Mouse (Mus musculus): ENCODE data around the gene Numb. TPM values are rescaled to one million over a fixed set of nuclear protein-coding genes. Genes with fewer than 3 reads are reported as not detected.
A peak's percentile ranks its signal among the peaks of the same experiment; 100 is the strongest.

Gene Numb
- polyA plus RNA-seq, 1 experiment from 2014 or later = 30.1 TPM

DNA sequence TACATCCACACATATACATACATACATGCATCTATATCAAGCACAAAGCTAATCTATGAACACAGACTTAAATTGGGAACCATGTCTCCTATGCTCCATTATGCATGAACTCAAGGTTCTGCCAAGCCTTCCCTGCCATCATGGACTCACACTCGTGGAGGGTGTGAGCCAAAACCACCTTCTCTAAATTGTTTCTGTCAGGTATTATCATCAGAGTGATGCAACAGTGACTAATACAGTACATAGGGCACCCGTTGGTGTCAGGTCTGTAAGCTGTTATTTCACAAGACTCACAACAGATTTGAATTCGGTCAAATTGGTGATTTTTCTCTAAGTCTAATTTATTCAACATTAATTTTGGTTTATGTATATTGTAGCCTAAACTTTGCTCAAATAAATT lies 67.5 kb downstream of the Numb start:
- no peaks in the 10 kb centered on the region for H3K36me3 ChIP-seq (ENCODE audit: control insufficient read depth, insufficient read depth, low read length)
- H3K27ac ChIP-seq (ENCODE audit: low read depth) = no peak overlapping the region
- no peak overlapping the region for H3K4me3 ChIP-seq (ENCODE audit: low read depth, low read length)
- no peak for ATAC-seq (replicated peaks; ENCODE audit: low FRiP score, low TSS enrichment, low read depth)
- H3K4me1 ChIP-seq (replicated peaks; ENCODE audit: control insufficient read depth, insufficient read depth, low read length) = no peaks in the 10 kb centered on the region
- H3K27me3 ChIP-seq (replicated peaks; ENCODE audit: control insufficient read depth, insufficient read depth, low read length) = no peaks in the 10 kb centered on the region
- 87% methylated on average over 3 of the region's 3 CpGs for WGBS
- H3K9ac ChIP-seq (ENCODE audit: low read length) = no peak overlapping the region
- no peak overlapping the region for H3K4me2 ChIP-seq (ENCODE audit: low read length)
- no peaks in the 10 kb centered on the region for H3K9me3 ChIP-seq (ENCODE audit: control insufficient read depth, low read length)
- no peak for DNase-seq (ENCODE audit: low spot score)

DNA sequence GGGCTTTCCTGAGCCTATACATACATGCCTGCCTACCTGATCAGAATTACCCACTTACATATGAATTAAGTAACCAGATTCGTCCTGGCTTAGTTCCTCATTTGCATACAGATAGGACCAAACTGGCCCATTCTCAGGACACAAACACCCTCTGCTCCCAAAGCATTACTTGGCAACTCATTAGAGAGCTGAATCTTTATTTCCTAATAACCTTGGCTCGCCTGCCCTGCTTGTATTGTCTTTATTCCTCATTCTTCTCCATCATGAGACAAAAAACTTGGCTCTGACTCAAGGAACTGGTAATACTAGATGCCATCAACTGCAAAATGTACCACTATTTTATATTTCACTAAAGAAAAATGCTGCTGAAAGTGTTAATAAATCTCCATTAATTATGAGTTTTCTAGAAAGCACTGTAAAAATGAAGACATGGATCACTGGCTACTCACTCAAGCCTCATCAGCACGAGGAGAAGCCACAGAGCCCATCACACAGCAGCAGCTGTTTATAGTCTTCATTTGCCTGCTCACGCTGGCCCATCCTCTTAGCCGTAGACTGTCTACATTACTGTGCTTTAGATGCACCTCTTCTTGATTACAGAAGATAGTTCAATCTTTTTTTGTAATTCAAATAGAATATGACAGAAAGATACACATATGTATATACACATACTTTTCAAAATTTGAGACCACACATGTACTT lies 69.1 kb downstream of the Numb start:
- 79% methylated on average over 5 of the region's 5 CpGs for WGBS
- H3K9ac ChIP-seq (ENCODE audit: low read length) = no peak overlapping the region
- H3K4me2 ChIP-seq (ENCODE audit: low read length) = no peak overlapping the region
- no peak for ATAC-seq (replicated peaks; ENCODE audit: low FRiP score, low TSS enrichment, low read depth)
- DNase-seq (ENCODE audit: low spot score) = no peak
- H3K27me3 ChIP-seq (replicated peaks; ENCODE audit: control insufficient read depth, insufficient read depth, low read length) = no peaks in the 10 kb centered on the region
- no peaks in the 10 kb centered on the region for H3K4me1 ChIP-seq (replicated peaks; ENCODE audit: control insufficient read depth, insufficient read depth, low read length)
- no peaks in the 10 kb centered on the region for H3K9me3 ChIP-seq (ENCODE audit: control insufficient read depth, low read length)
- no peaks in the 10 kb centered on the region for H3K36me3 ChIP-seq (ENCODE audit: control insufficient read depth, insufficient read depth, low read length)
- no peak overlapping the region for H3K27ac ChIP-seq (ENCODE audit: low read depth)
- no peak overlapping the region for H3K4me3 ChIP-seq (ENCODE audit: low read depth, low read length)

DNA sequence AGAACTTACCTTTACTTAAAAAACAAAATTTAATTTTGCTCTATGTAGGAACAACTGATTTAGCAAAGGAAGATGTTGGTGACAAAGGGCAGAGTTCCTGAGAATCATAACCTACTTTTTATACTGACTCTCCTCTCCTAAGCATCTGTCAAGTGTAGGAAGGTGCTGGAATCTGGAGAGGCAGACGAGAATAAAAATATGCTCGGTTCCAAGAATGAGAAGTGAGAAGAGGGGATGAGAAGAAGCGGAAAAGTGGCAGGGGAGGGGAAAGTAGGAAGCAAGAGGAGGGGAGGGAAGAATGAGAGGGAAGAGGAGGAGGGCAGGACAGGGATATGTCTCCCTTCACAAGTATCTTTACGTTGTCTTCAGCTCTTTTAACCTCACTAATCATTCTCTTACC lies 71.4 kb downstream of the Numb start:
- H3K27ac ChIP-seq (ENCODE audit: low read depth) = no peak overlapping the region
- no peak overlapping the region for H3K4me2 ChIP-seq (ENCODE audit: low read length)
- H3K36me3 ChIP-seq (ENCODE audit: control insufficient read depth, insufficient read depth, low read length) = no peaks in the 10 kb centered on the region
- H3K4me3 ChIP-seq (ENCODE audit: low read depth, low read length) = no peak overlapping the region
- no peaks in the 10 kb centered on the region for H3K4me1 ChIP-seq (replicated peaks; ENCODE audit: control insufficient read depth, insufficient read depth, low read length)
- H3K9me3 ChIP-seq (ENCODE audit: control insufficient read depth, low read length) = no peaks in the 10 kb centered on the region
- H3K27me3 ChIP-seq (replicated peaks; ENCODE audit: control insufficient read depth, insufficient read depth, low read length) = no peaks in the 10 kb centered on the region
- H3K9ac ChIP-seq (ENCODE audit: low read length) = no peak overlapping the region
- 80% methylated on average over 4 of the region's 4 CpGs for WGBS
- ATAC-seq (replicated peaks; ENCODE audit: low FRiP score, low TSS enrichment, low read depth) = no peak
- no peak for DNase-seq (ENCODE audit: low spot score)

DNA sequence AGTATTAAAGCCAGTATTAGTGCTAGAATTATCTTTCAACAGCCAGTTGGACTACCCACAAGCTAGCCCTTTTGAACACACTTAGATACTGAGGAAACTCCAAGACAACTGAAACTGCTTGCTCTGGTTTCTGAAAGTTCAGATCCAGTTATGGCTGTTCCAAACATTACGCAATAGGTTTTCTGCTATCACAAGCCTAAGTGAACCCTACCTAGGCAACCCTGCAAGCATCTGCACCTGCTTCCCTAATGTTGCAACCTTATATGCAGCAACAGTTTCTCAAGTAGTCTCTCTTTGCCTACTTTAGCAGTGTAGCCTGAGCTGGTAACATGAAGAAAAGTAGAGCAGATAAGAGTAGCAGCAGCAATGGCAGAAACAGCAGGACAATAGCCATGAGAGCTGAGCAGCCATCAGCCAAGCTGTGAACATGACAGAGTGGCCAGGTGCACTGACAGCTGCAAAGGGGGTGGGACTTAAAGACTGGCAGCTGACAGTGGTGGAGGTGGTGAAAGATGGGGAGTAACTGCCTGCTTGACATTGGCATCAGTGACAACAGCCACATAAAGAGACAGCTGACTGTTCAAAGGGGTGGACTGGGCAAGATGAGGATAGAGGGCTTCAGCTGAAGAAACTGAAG lies 73.0 kb downstream of the Numb start:
- 97% methylated on average over 1 of the region's 1 CpGs for WGBS
- ATAC-seq (replicated peaks; ENCODE audit: low FRiP score, low TSS enrichment, low read depth) (no peak), DNase-seq (ENCODE audit: low spot score) (no peak)
- Histone ChIP-seq H3K4me1 (replicated peaks; ENCODE audit: control insufficient read depth, insufficient read depth, low read length) (no peaks in the 10 kb centered on the region), H3K9ac (ENCODE audit: low read length) (no peak overlapping the region), H3K4me2 (ENCODE audit: low read length) (no peak overlapping the region), H3K4me3 (ENCODE audit: low read depth, low read length) (no peak overlapping the region), H3K27me3 (replicated peaks; ENCODE audit: control insufficient read depth, insufficient read depth, low read length) (no peaks in the 10 kb centered on the region), H3K27ac (ENCODE audit: low read depth) (no peak overlapping the region), H3K36me3 (ENCODE audit: control insufficient read depth, insufficient read depth, low read length) (no peaks in the 10 kb centered on the region), H3K9me3 (ENCODE audit: control insufficient read depth, low read length) (no peaks in the 10 kb centered on the region)

DNA sequence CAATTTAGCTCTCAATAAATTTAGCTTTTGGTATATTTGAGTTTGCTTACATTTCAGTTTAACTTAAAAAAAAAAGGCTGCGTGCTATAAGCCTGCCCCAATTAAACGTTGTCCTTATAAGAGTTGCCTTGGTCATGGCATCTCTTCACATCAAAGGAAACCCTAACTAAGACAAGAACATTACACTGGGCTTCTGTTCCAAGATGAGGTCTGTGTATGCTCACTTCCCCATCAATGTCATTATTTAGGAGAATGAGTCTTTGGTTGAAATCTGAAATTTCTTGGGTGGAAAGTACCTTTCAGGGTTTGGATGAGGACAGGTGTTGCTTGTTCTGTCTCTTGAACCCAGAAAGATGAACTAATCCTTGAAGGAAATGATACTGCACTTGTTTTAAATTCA lies 73.9 kb downstream of the Numb start:
- Histone ChIP-seq H3K27me3 (replicated peaks; ENCODE audit: control insufficient read depth, insufficient read depth, low read length) (no peaks in the 10 kb centered on the region), H3K27ac (ENCODE audit: low read depth) (no peak overlapping the region), H3K4me2 (ENCODE audit: low read length) (no peak overlapping the region), H3K9ac (ENCODE audit: low read length) (no peak overlapping the region), H3K4me3 (ENCODE audit: low read depth, low read length) (no peak overlapping the region), H3K4me1 (replicated peaks; ENCODE audit: control insufficient read depth, insufficient read depth, low read length) (no peaks in the 10 kb centered on the region; the same call in 1 of the 2 replicates), H3K9me3 (ENCODE audit: control insufficient read depth, low read length) (no peaks in the 10 kb centered on the region), H3K36me3 (ENCODE audit: control insufficient read depth, insufficient read depth, low read length) (no peaks in the 10 kb centered on the region)
- 83% methylated on average over 2 of the region's 2 CpGs for WGBS
- ATAC-seq (replicated peaks; ENCODE audit: low FRiP score, low TSS enrichment, low read depth) = no peak
- no peak for DNase-seq (ENCODE audit: low spot score)

DNA sequence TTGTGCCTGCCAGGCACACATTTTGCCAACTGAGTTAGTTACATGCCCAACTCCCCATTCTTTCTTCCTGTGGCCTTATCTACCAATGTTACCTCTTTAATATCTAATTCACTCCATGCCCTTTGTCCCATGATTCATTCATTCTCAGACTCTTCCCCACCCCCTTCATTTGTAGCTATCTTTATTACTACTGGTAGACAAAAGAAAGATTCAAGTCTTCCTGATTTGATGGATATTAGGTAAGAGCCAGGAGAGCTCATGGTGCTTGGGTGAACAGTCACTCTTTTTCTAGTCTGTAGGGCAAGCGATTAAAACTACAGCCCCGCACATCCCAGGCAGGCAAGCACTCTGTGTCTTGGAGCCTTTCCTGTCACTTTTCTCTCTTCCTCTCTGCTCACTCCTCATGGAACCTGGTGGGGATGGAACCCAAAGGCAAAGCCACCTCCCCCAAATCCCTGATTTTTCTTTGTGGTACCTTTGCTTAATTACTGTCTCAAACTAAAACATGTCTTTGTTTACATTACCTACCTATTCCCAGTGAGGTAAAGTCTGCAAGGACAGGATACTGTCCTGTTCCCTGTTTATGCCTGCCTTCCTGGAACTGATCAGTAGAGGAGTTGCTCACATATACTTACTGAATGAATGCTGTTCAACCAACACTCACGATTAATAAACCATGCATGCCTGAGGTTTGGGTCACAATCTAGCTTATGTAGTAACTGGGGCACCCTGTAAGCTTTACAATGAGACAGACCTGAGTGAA lies 78.9 kb downstream of the Numb start:
- ATAC-seq (replicated peaks; ENCODE audit: low FRiP score, low TSS enrichment, low read depth) = 0 out of 2 replicates have a peak, but pooled peaks have one; percentile 32
- Histone ChIP-seq H3K9ac (ENCODE audit: low read length) (no peak overlapping the region), H3K9me3 (ENCODE audit: control insufficient read depth, low read length) (no peaks in the 10 kb centered on the region), H3K36me3 (ENCODE audit: control insufficient read depth, insufficient read depth, low read length) (peaks cover 17% of the 10 kb centered on the region), H3K4me1 (replicated peaks; ENCODE audit: control insufficient read depth, insufficient read depth, low read length) (no peaks in the 10 kb centered on the region; the same call in 1 of the 2 replicates), H3K4me2 (ENCODE audit: low read length) (no peak overlapping the region), H3K27ac (ENCODE audit: low read depth) (no peak overlapping the region), H3K4me3 (ENCODE audit: low read depth, low read length) (no peak overlapping the region), H3K27me3 (replicated peaks; ENCODE audit: control insufficient read depth, insufficient read depth, low read length) (no peaks in the 10 kb centered on the region)
- 72% methylated on average over 3 of the region's 3 CpGs for WGBS
- DNase-seq (ENCODE audit: low spot score) = no peak

DNA sequence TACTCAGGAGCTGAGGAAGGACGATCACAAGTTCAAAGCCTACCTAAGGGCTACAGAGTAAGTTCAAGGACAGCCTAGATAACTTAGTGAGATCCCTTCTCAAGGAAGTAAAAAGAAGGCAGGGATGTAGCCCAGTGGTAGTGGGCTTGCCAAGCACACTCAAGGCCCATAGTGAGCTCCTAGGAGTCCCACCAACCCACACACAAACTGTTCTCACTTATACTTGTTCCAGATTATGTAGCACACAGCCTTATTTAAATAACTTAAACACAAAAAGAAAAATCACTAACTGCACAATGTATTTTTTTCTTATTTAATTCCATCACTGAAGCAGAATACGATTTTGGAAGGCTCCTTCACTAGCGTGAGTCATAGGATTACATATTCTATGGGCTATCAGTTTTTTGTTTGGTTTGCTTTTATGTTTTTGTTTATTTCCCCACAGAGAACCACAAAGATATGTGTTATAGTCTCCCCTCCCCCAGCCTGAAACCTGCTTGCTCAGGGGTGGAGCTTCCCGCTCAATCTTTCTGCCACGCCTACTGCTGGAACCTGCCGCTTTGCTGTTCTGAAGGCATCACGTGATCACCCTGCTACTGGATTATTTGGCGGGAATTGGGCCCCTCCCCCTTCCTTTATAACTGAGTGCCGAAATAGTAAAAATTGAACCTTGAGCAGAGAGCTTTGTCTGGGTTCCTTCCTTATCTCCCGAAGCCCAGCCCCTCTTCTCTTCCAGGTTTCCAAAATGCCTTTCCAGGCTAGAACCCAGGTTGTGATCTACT lies 80.1 kb downstream of the Numb start:
- WGBS = 87% methylated on average over 10 of the region's 10 CpGs

DNA sequence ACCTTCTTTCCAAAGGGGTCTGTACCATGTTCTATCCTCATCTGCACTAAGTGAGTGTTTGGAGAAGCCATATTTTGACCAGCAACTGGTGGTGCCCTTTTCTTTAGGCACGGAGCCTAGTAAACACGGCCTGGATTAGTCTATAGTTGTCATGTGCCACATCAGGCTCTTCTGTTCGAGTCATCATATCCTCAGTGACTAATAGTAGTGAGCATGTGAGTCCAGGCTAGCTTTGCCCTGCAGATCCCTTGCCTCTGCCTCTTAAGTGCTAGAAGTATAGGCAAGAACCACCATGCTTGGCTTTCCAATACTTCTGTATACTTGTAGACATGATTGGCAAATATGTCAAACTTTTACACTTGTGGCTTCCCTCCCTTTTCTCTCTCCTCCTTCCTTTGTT lies 87.8 kb downstream of the Numb start:
- ATAC-seq (replicated peaks; ENCODE audit: low FRiP score, low TSS enrichment, low read depth) = no peak

More for the DNA sequence above, 80.1 kb downstream of the Numb start:
- Histone ChIP-seq H3K9ac (ENCODE audit: low read length) (no peak overlapping the region), H3K4me3 (ENCODE audit: low read depth, low read length) (no peak overlapping the region), H3K27me3 (replicated peaks; ENCODE audit: control insufficient read depth, insufficient read depth, low read length) (no peaks in the 10 kb centered on the region), H3K36me3 (ENCODE audit: control insufficient read depth, insufficient read depth, low read length) (peaks cover 24% of the 10 kb centered on the region), H3K27ac (ENCODE audit: low read depth) (no peak overlapping the region), H3K9me3 (ENCODE audit: control insufficient read depth, low read length) (no peaks in the 10 kb centered on the region), H3K4me1 (replicated peaks; ENCODE audit: control insufficient read depth, insufficient read depth, low read length) (no peaks in the 10 kb centered on the region; the same call in 1 of the 2 replicates), H3K4me2 (ENCODE audit: low read length) (no peak overlapping the region)
- no peak for DNase-seq (ENCODE audit: low spot score)
- no peak for ATAC-seq (replicated peaks; ENCODE audit: low FRiP score, low TSS enrichment, low read depth)

More for the DNA sequence above, 87.8 kb downstream of the Numb start:
- Histone ChIP-seq H3K4me3 (ENCODE audit: low read depth, low read length) (no peak overlapping the region), H3K27ac (ENCODE audit: low read depth) (no peak overlapping the region), H3K9me3 (ENCODE audit: control insufficient read depth, low read length) (no peaks in the 10 kb centered on the region), H3K27me3 (replicated peaks; ENCODE audit: control insufficient read depth, insufficient read depth, low read length) (no peaks in the 10 kb centered on the region), H3K9ac (ENCODE audit: low read length) (no peak overlapping the region), H3K4me2 (ENCODE audit: low read length) (no peak overlapping the region), H3K4me1 (replicated peaks; ENCODE audit: control insufficient read depth, insufficient read depth, low read length) (no peaks in the 10 kb centered on the region), H3K36me3 (ENCODE audit: control insufficient read depth, insufficient read depth, low read length) (peaks cover 17% of the 10 kb centered on the region)
- 95% methylated on average over 3 of the region's 3 CpGs for WGBS
- no peak for DNase-seq (ENCODE audit: low spot score)
